Mouse (Mus musculus): ENCODE results near the gene Gm21830.
"Not testable (repeated sequence)": the region's sequence is repeated elsewhere in the genome, so short reads cannot be mapped to it uniquely, and the experiment has no call there.

Gene Gm21830

GRCm38 (mm10) chr2:67413425-67413824 lies at the start of gene Gm21830:
Gm21830 (plus strand) TSS chr2:67413725.
- DNase-seq: not testable (repeated sequence)

- no peak for DNase-seq
Observed at GRCm38 (mm10) chr2:67364506-67364905, 49.0 kb upstream of the Gm21830 start.

GRCm38 (mm10) chr2:67378504-67378903 lies 35.0 kb upstream of the Gm21830 start:
- no peak for DNase-seq

- DNase-seq: no peak
Observed at GRCm38 (mm10) chr2:67420853-67421252, 7.3 kb downstream of the Gm21830 start.

DNA sequence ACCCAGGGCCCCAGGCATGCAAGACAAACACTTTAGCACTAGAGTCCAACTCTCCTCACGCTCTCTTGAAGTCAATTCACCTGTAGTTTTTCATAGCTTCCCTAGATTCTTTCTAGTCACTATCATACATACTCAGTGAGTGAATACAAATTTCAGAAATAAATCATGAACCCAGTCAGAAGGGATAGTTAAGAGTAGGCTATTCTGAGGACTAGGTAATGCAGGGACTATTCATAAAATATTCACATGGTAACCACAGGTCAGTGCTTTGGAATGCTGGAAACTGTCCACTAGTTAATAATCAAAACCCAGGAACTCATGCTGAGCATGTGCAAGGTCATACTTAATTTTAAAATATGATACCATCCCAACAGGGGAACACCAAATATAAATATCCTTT lies 9.3 kb downstream of the Gm21830 start:
- no peak for DNase-seq

DNA sequence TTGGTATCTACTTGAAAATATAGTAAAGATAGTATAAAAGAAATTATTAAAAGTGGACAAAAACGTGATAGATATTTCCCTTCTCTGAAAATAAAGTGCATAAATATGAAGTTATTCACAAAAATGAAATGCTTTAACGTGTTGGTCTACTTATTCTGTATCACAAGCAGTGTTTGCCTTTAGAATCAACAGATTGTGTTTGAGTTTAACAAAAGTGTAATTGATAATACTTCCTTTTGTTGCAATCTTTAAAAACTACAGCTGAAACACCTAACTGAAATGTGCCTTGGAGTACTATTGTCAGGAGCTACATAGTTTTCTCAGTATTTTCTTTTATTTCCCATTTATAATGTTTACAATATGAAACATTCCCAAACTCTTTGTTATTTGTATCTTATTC lies 19.6 kb downstream of the Gm21830 start, which contains the start of gene Gm26727:
TSS of gene Gm26727 (minus strand) at position 101 of the 400 bp plus-strand sequence.
- no peak for DNase-seq

- no peak for DNase-seq
Observed at GRCm38 (mm10) chr2:67438309-67438708, 24.8 kb downstream of the Gm21830 start.

- DNase-seq: no peak
Observed at GRCm38 (mm10) chr2:67445780-67446179, 32.3 kb downstream of the Gm21830 start, which contains the start of gene Xirp2. Xirp2 (plus strand) TSS chr2:67446002.

GRCm38 (mm10) chr2:67446772-67447171 lies 33.2 kb downstream of the Gm21830 start:
- DNase-seq: no peak

DNA sequence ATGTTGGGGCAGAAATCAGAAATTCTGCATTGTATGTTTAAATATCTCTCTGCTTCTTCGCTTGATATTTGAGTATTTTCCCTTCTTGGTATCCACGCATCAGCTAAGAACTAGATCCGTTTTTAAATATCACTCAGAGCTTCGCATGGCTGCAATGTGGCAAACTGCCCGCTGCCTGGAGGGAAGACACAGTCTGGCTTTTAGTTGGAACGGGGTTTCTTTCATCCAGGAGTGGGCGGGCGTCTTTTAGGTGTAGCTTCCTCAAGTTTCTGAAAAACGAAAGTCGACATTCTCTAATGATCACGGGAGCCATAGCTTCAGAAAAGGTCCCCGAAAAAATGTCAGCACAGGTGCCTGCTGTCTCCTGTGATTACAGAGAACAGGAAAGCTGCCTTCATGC lies 33.7 kb downstream of the Gm21830 start:
- DNase-seq: no peak

DNA sequence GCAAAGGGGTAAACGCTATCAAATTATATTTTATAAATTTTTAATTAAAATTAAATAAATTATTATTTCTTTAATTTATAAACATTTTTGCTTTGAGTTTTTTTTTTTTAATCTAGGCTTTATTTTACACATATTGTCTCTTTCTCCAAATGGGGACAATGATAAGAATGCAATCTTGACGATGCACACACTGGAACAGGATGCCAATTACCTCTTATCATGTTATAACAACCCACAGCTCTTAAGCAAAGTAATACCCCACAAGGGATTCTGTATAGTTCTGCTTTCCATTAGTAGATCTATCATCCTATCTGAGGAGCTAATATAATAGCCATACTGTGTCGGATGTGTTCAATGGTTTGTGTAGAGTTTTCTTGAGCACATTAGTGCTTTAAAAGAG lies 47.3 kb downstream of the Gm21830 start:
- no peak for DNase-seq

DNA sequence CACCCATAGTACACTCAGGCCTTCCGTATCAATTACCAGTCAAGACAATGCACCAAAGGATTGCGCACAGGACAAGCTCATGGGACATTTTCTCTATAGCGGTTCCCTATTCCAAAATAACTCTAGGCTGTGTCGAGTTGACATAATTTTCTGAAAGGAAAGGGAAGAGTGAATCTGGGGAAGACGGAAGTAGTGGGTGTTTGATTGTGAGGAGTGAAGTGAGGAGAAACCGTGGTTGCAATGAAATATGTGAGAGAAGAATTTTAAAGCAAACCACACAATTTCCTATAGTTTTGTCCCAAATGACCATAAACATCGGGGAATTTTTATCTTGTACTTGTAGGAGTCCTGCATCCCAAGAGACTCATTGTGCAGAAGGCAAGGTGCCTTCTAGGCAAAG lies 53.5 kb downstream of the Gm21830 start:
- DNase-seq: no peak

DNA sequence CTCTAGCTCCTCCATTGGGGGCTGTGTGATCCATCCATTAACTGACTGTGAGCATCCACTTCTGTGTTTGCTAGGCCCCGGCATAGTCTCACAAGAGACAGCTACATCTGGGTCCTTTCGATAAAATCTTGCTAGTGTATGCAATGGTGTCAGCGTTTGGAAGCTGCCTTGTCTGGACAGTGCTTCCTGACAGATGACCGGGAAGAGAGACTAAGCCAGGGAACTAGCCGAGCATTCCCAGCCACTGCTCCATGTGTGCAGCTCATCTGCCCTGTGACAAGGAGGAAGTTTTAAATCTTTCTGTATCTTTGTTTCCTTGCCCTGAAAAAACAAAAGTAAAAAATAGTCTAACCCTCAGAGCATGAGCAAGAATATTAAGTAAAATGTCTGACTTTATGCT lies 56.5 kb downstream of the Gm21830 start:
- not testable (repeated sequence) for DNase-seq

- peak; percentile 62 for DNase-seq
Observed at GRCm38 (mm10) chr2:67477753-67478152, 64.2 kb downstream of the Gm21830 start.

DNA sequence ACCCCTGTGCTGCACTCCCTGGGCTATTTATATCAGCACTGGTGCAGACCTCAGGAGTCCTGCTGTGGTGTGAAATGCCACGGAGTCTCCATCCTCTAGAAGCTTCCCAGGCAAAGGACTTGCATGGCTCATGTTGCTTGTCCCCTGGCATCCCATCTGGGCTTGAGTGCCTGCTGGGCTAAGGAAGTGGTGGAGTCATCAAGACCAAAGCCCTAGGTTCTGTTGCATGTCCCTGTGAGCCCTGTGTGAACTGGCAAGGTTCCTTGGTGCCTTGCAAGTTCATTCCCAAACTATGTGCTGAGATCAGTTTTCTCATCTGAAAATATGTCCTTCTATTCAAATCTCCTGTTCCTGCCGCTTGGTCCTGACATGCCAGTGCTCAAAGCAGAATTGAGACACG lies 67.5 kb downstream of the Gm21830 start:
- no peak for DNase-seq
